Mouse (Mus musculus) layer of hippocampus, adult 18-20 months (tissue): ENCODE data around the gene Anks1. TPM values are rescaled to one million over a fixed set of nuclear protein-coding genes. Genes with fewer than 3 reads are reported as not detected.
"Not testable (repeated sequence)": the region's sequence is repeated elsewhere in the genome, so short reads cannot be mapped to it uniquely, and the experiment has no call there.

ENCODE experiments used
- DNase-seq, 2 experiments: peaks; one replicate each; pipeline ENCODE4 v3.0.0; 2022; ENCODE audit warnings: low spot score in 2 of 2
- total RNA-seq, 2 experiments: library from RNA; stranded (reverse); gene quantifications; 2 replicates each; pipeline ENCODE4 v1.2.3; 2021

The Anks1 gene
- total RNA-seq, 2 experiments from 2014 or later, result 37.2 to 41.4 TPM

DNA sequence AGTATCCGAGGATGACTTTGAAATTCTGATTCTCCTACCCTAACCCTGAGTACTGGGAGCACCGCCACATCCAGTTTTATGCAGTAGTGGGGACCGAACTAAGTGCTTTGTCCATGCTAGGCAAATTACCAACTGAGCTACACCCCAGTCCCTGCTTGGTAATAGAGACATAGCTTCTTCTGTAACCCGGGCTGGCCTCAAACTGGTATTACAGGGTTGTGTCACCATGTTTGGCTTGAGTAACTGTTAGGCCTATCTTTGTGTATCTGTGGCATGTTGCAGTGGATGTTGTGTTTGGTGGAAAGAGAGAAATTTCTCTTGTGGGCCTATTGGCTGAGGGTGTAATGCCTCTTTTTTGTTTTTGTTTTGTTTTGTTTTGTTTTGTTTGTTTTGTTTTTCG, 21.2 kb downstream of the Anks1 start:
- no peak for DNase-seq

GRCm38 (mm10) chr17:27931826-27932225, 22.7 kb downstream of the Anks1 start:
- no peak for DNase-seq

- no peak for DNase-seq
Observed at GRCm38 (mm10) chr17:27934136-27934910, 25.2 kb downstream of the Anks1 start.

- DNase-seq, result no peak
Observed at GRCm38 (mm10) chr17:27935091-27935490, 26.0 kb downstream of the Anks1 start.

DNA sequence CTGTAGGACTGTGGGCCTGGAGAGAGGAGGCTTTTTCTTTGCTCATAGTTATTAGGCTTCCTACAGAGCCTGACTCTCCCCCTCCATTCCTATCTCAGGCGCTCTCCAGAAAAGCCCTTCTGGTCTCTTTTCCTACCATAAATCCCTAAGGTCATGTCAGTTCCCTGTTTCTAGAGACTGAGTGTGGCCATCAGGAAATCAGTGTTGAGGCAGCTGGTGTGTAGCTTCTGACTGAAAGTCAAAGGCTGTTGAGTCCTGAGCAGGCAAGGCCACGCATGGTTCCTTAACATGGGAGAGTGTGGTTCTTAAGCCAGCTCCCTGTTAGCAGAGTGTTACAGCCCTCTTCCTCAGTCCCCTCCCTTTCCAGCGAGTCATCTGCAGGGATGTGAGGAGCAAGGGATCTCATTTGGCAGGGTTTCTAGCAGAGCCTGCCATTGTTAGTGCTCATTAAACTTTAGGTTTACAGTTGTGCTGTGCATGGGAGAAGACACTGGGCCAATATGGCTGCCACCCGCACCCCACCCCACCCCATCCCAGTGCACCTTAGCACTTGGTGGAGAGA, 28.0 kb downstream of the Anks1 start:
- no peak for DNase-seq

DNA sequence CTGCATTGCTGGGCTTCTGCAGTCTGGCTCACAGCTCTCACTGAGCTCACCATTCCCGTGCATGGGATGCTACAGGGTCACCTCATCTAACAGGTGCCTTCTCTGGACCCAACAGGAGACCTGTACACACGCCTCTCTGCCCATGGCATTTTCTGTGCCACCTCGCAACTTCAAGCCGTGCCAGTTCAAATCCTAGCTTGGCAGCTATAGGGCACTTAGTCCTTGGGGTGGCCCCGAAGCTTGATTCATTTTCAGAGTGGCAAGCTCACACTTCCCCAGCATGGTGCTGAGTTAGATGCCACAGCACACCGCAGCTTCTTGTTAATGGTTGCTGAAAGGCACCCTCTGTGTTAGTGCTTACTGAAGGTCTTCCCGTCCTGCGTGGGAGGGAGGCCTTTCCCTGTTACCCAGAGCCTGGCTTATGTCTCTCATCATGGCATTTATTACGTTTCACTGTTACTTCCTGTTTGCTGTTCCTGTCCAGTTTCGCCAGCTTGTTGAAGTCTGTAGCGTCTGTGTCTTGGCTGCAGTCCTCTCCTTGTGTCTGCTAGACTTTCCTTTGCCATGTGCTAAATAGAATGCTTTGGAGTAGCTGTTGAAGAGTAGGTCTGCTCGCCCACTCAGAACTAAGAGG, 29.1 kb downstream of the Anks1 start:
- peak in 1 of 2 experiments; percentile 29 for DNase-seq

- no peak for DNase-seq
Observed at GRCm38 (mm10) chr17:27939028-27939427, 29.9 kb downstream of the Anks1 start.

GRCm38 (mm10) chr17:27940352-27940751, 31.2 kb downstream of the Anks1 start:
- no peak for DNase-seq

DNA sequence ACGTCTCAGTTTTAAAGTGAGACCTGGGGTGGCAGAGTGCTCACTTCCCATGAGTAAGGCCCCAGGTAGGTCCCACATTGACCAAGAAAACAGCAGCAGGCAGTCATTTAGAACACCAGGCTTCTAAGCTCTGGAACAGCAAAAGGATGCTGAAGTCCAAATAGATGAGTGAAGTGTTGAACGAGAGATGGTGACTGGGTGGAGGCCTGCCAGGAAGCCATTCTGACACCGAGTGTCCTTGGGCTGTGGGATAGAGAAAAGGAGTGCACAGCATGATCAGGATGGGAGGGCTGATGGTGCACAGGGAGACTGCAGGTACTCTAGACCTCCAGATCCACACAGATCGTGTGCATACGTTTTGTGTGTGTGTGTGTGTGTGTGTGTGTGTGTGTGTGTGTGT, 32.1 kb downstream of the Anks1 start:
- DNase-seq, result no peak

- DNase-seq, result no peak
Observed at GRCm38 (mm10) chr17:27941698-27942097, 32.6 kb downstream of the Anks1 start.

- no peak for DNase-seq
Observed at GRCm38 (mm10) chr17:27942131-27942530, 33.0 kb downstream of the Anks1 start.

DNA sequence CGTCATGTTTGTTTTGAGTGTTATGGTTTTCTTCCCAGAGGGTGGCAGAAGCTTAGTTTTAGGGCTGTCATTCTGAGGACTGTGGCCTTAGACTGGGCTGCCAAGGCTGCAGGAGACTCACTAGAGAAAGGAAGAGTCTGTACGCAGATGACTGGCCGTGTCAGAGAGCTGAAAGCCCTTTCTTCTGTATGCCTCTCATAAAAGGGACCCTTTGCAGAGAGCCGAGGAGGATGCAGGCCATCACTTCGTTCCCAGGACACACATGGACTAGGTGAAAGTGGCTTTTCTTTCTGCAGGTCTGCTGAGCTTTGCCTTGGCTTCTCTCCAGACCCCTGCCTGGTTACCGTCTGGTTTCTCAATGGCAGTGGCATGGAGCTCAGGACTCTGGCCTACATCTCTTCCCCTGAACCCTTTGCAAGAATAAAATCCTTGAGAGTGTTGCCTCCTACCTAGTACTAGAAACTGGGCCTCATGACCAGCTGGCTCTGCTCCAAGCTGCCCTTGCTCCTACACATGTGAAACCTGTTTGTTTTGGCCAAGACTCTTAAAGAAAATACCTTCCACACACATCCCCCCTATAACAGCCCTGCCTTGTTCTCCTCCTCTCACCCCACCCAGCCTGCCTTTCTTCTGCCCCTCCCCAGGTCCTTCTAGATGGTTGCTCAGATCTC, 36.6 kb downstream of the Anks1 start:
- no peak for DNase-seq

DNA sequence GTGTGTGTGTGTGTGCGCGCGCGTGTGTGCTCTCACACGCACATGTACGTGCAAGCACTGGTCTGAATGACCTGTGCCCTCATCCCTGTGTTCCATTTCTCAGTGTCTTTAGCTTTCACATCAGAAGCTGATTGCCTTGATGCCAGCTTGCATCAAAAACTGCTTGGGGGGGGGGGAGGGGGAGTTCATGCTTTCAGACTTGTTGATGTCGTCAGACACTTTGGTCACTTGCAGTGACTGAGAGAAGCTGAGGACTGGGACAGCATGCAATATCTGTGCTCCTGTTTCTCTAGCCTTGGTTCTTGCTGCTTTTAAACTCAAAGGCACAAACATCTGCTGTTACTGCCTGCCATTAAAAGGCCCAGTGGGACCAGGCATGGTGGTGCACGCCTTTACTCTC, 37.3 kb downstream of the Anks1 start:
- DNase-seq, result no peak

DNA sequence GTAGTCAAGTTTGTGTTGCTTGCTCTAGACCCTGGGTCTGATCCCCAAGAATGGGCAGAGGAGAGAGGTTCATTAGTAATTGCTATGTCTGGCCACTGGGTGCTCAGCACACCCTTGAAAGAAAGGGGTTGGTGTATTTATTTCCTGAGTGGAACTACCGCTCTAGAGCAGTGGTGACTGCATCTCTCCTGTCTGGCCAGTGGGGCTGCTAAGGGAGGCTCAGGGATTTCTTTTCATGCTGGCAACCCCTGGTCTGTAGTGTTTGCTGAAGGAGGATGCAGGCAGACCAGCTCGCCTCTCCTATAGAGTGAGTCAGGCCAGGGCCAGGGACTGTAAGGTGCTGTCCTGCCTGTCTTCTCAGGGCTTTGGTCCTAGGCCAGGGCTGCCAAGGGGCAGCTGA, 38.0 kb downstream of the Anks1 start:
- no peak for DNase-seq

DNA sequence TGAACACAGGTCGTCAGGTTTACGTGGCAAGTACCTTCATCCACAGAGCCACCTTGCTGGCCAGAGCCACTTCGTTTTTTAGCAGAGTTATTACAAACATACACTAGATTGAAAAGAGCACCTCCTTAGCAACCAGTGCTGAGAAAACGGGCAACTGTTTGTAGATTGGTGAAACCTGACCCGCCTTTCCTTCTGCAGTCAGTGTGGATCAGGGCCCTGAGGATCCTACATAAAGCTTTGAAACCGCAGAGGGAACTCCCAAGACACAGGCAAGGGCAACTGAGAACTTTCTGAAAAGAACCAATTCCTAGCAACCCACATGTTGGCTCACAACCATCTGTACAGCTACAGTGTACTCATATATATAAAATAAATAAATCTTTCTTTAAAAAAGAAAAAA, 44.0 kb downstream of the Anks1 start:
- DNase-seq, result no peak

- DNase-seq, result no peak
Observed at GRCm38 (mm10) chr17:27954629-27955402, 45.7 kb downstream of the Anks1 start.

DNA sequence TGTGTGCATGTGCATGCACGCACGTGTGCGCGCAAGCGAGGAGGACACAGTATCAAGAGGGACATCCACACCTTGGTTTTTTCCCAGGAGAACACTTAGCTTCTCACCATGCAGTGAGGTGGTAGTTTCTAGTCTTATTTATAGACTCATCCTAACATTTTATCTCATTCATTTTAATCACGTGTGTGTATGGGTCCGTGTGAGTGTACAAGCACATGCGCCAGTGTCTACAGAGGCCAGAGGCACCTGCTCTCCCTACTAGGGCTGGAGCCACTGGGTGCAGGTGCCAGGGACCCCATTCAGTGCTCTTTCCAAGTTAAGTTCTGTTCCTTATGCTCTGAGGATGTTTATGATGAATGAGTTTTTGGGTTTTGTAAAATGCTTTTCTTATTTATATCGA, 48.5 kb downstream of the Anks1 start:
- no peak for DNase-seq

DNA sequence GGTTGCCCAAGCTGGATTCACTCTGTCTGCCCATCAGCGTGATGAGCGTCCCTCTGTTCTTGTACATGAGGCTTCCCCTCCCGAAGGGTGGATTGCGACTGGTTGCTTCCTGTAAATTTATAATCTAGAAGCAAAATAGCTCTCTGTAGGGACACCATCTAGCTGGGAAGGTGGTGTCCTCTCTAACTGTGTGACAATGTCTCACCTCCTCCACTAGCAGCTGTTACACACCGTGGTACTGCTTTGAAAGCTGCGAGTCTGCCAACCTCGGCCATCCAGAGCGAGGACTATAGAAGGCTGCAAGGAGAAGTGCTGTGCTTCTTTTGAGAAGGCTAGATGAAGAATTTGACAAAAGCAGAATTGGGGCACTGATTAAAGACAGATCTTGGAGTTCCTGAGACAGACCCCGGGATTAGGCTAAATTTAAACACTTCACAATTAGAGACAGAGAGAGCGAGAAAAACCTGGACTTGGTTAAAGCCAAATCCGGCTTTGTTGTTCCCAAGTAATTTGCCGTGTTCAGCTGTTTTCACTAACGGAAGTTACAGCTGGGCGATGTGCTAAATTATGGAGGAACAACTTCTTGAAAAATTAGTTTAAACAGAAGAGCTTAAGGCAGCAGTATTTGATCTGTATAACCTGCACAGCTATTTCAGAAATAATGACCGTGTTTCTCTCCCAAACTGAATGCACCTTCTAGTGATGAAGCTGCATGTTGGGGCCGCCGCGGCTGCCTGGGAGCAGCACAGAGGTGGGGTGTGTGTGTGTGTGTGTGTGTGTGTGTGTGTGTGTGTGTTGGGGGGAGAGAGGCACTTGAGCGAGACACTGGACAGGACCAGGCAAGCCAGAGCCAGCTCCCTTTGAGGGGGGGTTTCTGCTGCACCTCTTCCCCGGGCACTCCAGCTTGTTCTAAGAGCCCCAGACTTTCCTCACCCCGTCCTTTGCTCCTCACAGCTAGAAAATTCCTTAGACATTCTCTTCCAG, 51.3 kb downstream of the Anks1 start:
- DNase-seq, result peak in 1 of 2 experiments; percentile 54

DNA sequence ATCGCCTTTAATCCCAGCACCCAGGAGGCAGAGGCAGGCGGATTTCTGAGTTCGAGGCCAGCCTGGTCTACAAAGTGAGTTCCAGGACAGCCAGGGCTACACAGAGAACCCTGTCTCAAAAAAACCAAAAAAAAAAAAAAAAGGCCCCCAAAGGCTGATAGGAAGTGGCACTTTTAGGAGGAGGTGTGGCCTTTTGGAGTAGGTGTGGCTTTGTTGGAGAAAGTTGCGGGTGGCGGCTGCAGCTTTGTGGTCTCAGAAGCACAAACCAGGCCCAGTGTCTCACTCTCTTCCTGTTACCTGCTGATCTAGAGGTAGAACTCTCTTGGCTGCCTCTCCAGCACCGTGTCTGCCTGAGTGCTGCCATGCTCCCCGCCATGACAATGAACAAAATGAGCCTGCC, 54.0 kb downstream of the Anks1 start:
- not testable (repeated sequence) for DNase-seq

GRCm38 (mm10) chr17:27964607-27965006, 55.5 kb downstream of the Anks1 start:
- DNase-seq, result no peak
